Mouse (Mus musculus) stomach, embryonic 15.5 days (tissue): ENCODE measurements around the gene Lrrc2. TPM values are rescaled to one million over a fixed set of nuclear protein-coding genes. Genes with fewer than 3 reads are reported as not detected.

Experiments used
- ATAC-seq: fragments of 200-750 bp; cut with Nextera tagmentation; 2 replicates; pipeline ENCODE4 v1.8.0; 2017; ENCODE audit warnings: low read depth, moderate number of reproducible peaks, moderate TSS enrichment; ENCODE audit not compliant: insufficient read depth, low FRiP score
- H3K27ac ChIP-seq: fragments of 300-500 bp; sonication (generic); 2 replicates; pipeline ENCODE4 v1.5.1; 2015; ENCODE audit warnings: mild to moderate bottlenecking, inconsistent platforms
- H3K27me3 ChIP-seq: fragments of 300-500 bp; sonication (generic); replicated peaks from 2 replicates; pipeline ENCODE4 v1.6.1; 2015; ENCODE audit warnings: inconsistent platforms
- H3K36me3 ChIP-seq: fragments of 300-500 bp; sonication (generic); 2 replicates; pipeline ENCODE4 v1.6.1; 2015; ENCODE audit warnings: inconsistent platforms
- H3K4me1 ChIP-seq: fragments of 300-500 bp; sonication (generic); 2 replicates; pipeline ENCODE4 v1.6.1; 2015; ENCODE audit warnings: inconsistent platforms
- H3K4me2 ChIP-seq: fragments of 300-500 bp; sonication (generic); 2 replicates; pipeline ENCODE4 v1.6.1; 2015; ENCODE audit warnings: mild to moderate bottlenecking, inconsistent platforms
- H3K4me3 ChIP-seq: fragments of 300-500 bp; sonication (generic); replicated peaks from 2 replicates; pipeline ENCODE4 v1.5.1; 2015; ENCODE audit warnings: inconsistent platforms
- H3K9ac ChIP-seq: fragments of 300-500 bp; sonication (generic); 2 replicates; pipeline ENCODE4 v1.6.1; 2015; ENCODE audit warnings: inconsistent platforms
- H3K9me3 ChIP-seq: fragments of 300-500 bp; sonication (generic); 2 replicates; pipeline ENCODE4 v1.6.1; 2016; ENCODE audit warnings: inconsistent platforms
- WGBS: fragments of 180-500 bp; shearing (Covaris S2); methylation state at CpG from one replicate; pipeline ENCODE4 v1.1.7; 2015; 5-methylcytosine and 5-hydroxymethylcytosine counted together
- polyA plus RNA-seq: library from polyadenylated mRNA; unstranded; fragments of >200 nt; fragmentation: Nextera tagmentation; extraction: Ambion mirVana; gene quantifications from 2 replicates; pipeline ENCODE4 v1.2.1, GENCODE M21; 2015

The Lrrc2 gene
- 0.18 TPM in 1 of 2 replicates, not detected in the other for polyA plus RNA-seq

- no peak for ATAC-seq
- WGBS: 66% methylated on average over 11 of the region's 11 CpGs
- H3K27ac ChIP-seq: no peak within 1 kb of the TSS
- no peaks in the 10 kb centered on the region for H3K36me3 ChIP-seq
- no peak within 1 kb of the TSS for H3K9ac ChIP-seq
- H3K9me3 ChIP-seq: no peaks in the 10 kb centered on the region
- H3K4me3 ChIP-seq: no peak within 1 kb of the TSS
- no peak within 1 kb of the TSS for H3K4me2 ChIP-seq
- peaks cover 26% of the 10 kb centered on the region for H3K27me3 ChIP-seq
- 0 out of 2 replicates have a peak, but pooled peaks cover 6% of the 10 kb centered on the region for H3K4me1 ChIP-seq
These were observed at the start of gene Lrrc2 for GRCm38 (mm10) chr9:110951397-110951796. Gene Lrrc2, plus strand, starts transcription at chr9:110951545.

GRCm38 (mm10) chr9:110902271-110902670, 49.1 kb upstream of the Lrrc2 start:
- no peak overlapping the region for H3K4me3 ChIP-seq
- no peaks in the 10 kb centered on the region for H3K27me3 ChIP-seq
- no peak overlapping the region for H3K4me2 ChIP-seq
- no peak for ATAC-seq
- no peaks in the 10 kb centered on the region for H3K4me1 ChIP-seq
- WGBS: 73% methylated on average over 4 of the region's 4 CpGs
- no peaks in the 10 kb centered on the region for H3K36me3 ChIP-seq
- H3K9me3 ChIP-seq: no peaks in the 10 kb centered on the region
- H3K9ac ChIP-seq: no peak overlapping the region
- H3K27ac ChIP-seq: no peak overlapping the region

- H3K27me3 ChIP-seq: no peaks in the 10 kb centered on the region
- no peaks in the 10 kb centered on the region for H3K9me3 ChIP-seq
- H3K27ac ChIP-seq: no peak overlapping the region
- H3K9ac ChIP-seq: no peak overlapping the region
- ATAC-seq: no peak
- H3K4me3 ChIP-seq: no peak overlapping the region
- no peaks in the 10 kb centered on the region for H3K4me1 ChIP-seq
- no peaks in the 10 kb centered on the region for H3K36me3 ChIP-seq
- 90% methylated on average over 11 of the region's 11 CpGs for WGBS
- no peak overlapping the region for H3K4me2 ChIP-seq
These were observed 44.0 kb upstream of the Lrrc2 start for GRCm38 (mm10) chr9:110907201-110907837.

GRCm38 (mm10) chr9:110907838-110908630, 43.3 kb upstream of the Lrrc2 start:
- no peak for ATAC-seq
- Histone ChIP-seq H3K4me2 (no peak overlapping the region), H3K9me3 (no peaks in the 10 kb centered on the region), H3K27ac (no peak overlapping the region), H3K27me3 (no peaks in the 10 kb centered on the region), H3K36me3 (no peaks in the 10 kb centered on the region), H3K4me1 (no peaks in the 10 kb centered on the region), H3K4me3 (no peak overlapping the region), H3K9ac (no peak overlapping the region)
- 74% methylated on average over 4 of the region's 4 CpGs for WGBS

GRCm38 (mm10) chr9:110908631-110909016, 42.7 kb upstream of the Lrrc2 start:
- H3K4me1 ChIP-seq: no peaks in the 10 kb centered on the region
- no peak overlapping the region for H3K4me3 ChIP-seq
- ATAC-seq: no peak
- no peak overlapping the region for H3K9ac ChIP-seq
- no peaks in the 10 kb centered on the region for H3K36me3 ChIP-seq
- H3K4me2 ChIP-seq: no peak overlapping the region
- no peak overlapping the region for H3K27ac ChIP-seq
- no peaks in the 10 kb centered on the region for H3K27me3 ChIP-seq
- no peaks in the 10 kb centered on the region for H3K9me3 ChIP-seq
- WGBS: 95% methylated on average over 3 of the region's 3 CpGs

GRCm38 (mm10) chr9:110909371-110909967, 41.9 kb upstream of the Lrrc2 start:
- WGBS: 69% methylated on average over 6 of the region's 6 CpGs
- ATAC-seq: no peak
- H3K9ac ChIP-seq: no peak overlapping the region

GRCm38 (mm10) chr9:110914631-110915236, 36.6 kb upstream of the Lrrc2 start:
- Histone ChIP-seq H3K27me3 (no peaks in the 10 kb centered on the region), H3K27ac (no peak overlapping the region), H3K9me3 (no peaks in the 10 kb centered on the region), H3K36me3 (no peaks in the 10 kb centered on the region), H3K4me2 (no peak overlapping the region), H3K4me1 (no peaks in the 10 kb centered on the region), H3K9ac (no peak overlapping the region), H3K4me3 (no peak overlapping the region)
- 55% methylated on average over 21 of the region's 21 CpGs for WGBS
- ATAC-seq: no peak

More at GRCm38 (mm10) chr9:110909371-110909967, 41.9 kb upstream of the Lrrc2 start:
- H3K36me3 ChIP-seq: no peaks in the 10 kb centered on the region
- H3K4me3 ChIP-seq: no peak overlapping the region
- no peaks in the 10 kb centered on the region for H3K27me3 ChIP-seq
- no peaks in the 10 kb centered on the region for H3K9me3 ChIP-seq
- H3K4me2 ChIP-seq: no peak overlapping the region
- H3K27ac ChIP-seq: no peak overlapping the region
- H3K4me1 ChIP-seq: no peaks in the 10 kb centered on the region

GRCm38 (mm10) chr9:110915466-110915865, 35.9 kb upstream of the Lrrc2 start:
- no peak overlapping the region for H3K9ac ChIP-seq
- H3K4me2 ChIP-seq: no peak overlapping the region
- no peaks in the 10 kb centered on the region for H3K4me1 ChIP-seq
- no peaks in the 10 kb centered on the region for H3K9me3 ChIP-seq
- no peak for ATAC-seq
- WGBS: 45% methylated on average over 8 of the region's 8 CpGs
- H3K4me3 ChIP-seq: no peak overlapping the region
- no peak overlapping the region for H3K27ac ChIP-seq
- H3K27me3 ChIP-seq: no peaks in the 10 kb centered on the region
- no peaks in the 10 kb centered on the region for H3K36me3 ChIP-seq

GRCm38 (mm10) chr9:110916786-110917185, 34.6 kb upstream of the Lrrc2 start, which contains the start of gene Fam240a:
Gene Fam240a, minus strand, starts transcription at chr9:110916861.
- Histone ChIP-seq H3K27ac (no peak within 1 kb of the TSS), H3K36me3 (no peaks in the 10 kb centered on the region), H3K4me2 (no peak within 1 kb of the TSS), H3K27me3 (no peaks in the 10 kb centered on the region), H3K9me3 (no peaks in the 10 kb centered on the region), H3K9ac (no peak within 1 kb of the TSS), H3K4me3 (no peak within 1 kb of the TSS), H3K4me1 (no peaks in the 10 kb centered on the region)
- no peak for ATAC-seq
- WGBS: 84% methylated on average over 7 of the region's 7 CpGs

GRCm38 (mm10) chr9:110920665-110921419, 30.5 kb upstream of the Lrrc2 start:
- no peaks in the 10 kb centered on the region for H3K27me3 ChIP-seq
- no peaks in the 10 kb centered on the region for H3K9me3 ChIP-seq
- H3K9ac ChIP-seq: no peak overlapping the region
- WGBS: 64% methylated on average over 15 of the region's 15 CpGs
- ATAC-seq: no peak
- H3K4me3 ChIP-seq: no peak overlapping the region
- H3K36me3 ChIP-seq: no peaks in the 10 kb centered on the region
- no peak overlapping the region for H3K4me2 ChIP-seq
- H3K4me1 ChIP-seq: no peaks in the 10 kb centered on the region
- H3K27ac ChIP-seq: no peak overlapping the region

- no peak overlapping the region for H3K4me2 ChIP-seq
- no peak overlapping the region for H3K27ac ChIP-seq
- no peak for ATAC-seq
- no peaks in the 10 kb centered on the region for H3K9me3 ChIP-seq
- no peaks in the 10 kb centered on the region for H3K4me1 ChIP-seq
- no peak overlapping the region for H3K9ac ChIP-seq
- 15% methylated on average over 7 of the region's 7 CpGs for WGBS
- no peak overlapping the region for H3K4me3 ChIP-seq
- H3K36me3 ChIP-seq: no peaks in the 10 kb centered on the region
- no peaks in the 10 kb centered on the region for H3K27me3 ChIP-seq
These were observed 28.6 kb upstream of the Lrrc2 start for GRCm38 (mm10) chr9:110922759-110923158.
